Mouse (Mus musculus): ENCODE results near the gene Rcc1l.

DNA sequence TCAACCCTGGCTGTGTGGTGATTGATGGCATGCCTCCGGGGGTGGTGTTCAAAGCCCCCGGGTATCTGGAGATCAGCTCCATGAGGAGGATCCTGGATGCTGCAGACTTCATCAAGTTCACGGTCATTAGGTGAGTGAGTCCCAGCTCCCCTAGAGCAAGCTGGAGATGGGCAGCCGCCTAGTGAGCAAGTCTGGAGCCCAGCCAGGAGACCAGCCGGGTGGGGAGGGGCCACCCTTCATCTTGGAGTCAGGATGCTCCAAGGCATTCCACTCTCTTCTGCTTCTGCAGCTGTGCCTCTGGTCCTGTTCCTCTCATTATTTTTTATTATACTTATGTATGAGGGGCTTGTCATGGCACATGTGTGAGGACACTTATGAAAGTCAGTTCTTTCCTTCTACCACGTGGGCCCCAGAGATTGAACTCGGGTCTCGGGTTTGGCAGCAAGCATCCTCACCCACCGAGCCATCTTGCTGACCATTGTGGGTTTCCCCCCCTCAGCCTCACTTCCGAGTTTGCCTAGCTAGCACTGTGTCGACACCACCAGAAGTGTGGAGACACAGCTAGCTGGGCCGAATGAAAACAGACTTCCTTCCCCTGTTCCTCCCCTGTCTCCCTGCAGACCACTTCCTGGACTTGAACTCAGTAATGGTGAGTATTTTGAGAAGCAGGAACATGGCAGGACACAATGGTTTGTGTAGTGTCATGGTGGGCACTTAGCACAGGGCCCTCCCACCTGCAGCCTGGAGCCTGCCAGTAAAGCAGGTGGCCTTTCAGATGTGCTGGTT is 37.6 kb upstream of the Rcc1l start:
- TF ChIP-seq CTCF (IDR thresholded peaks at IDR 0.05; ENCODE audit: low read depth), result no peak
- TF ChIP-seq EP300 (IDR thresholded peaks at IDR 0.05; ENCODE audit: low read depth), result 0 out of 2 replicates have a peak, but pooled peaks have one; percentile 11
